Mouse (Mus musculus) G1E-ER4 (cell line): Measurements from ENCODE around the gene Apol7a. TPM values are rescaled to one million over a fixed set of nuclear protein-coding genes. Genes with fewer than 3 reads are reported as not detected.

Experiments used
- GATA1 ChIP-seq: IDR thresholded peaks from one replicate; pipeline ENCODE4 v1.8.0; 2012; ENCODE audit warnings: low read length, inconsistent platforms
- polyA plus RNA-seq: library from polyadenylated mRNA; stranded (reverse); fragments of >175 nt; gene quantifications from 2 replicates; pipeline ENCODE4 v1.2.3, GENCODE M21; 2012

Gene Apol7a
- polyA plus RNA-seq, 1 experiment: not detected

GRCm38 (mm10) chr15:77366706-77367484 lies 32.0 kb downstream of the Apol7a start:
- no peak for TF ChIP-seq GATA1

- TF ChIP-seq GATA1: no peak
These were observed 33.0 kb downstream of the Apol7a start for GRCm38 (mm10) chr15:77365700-77366570.

GRCm38 (mm10) chr15:77364026-77364425 lies 34.9 kb downstream of the Apol7a start:
- TF ChIP-seq GATA1: no peak

- TF ChIP-seq GATA1: no peak
These were observed 35.3 kb downstream of the Apol7a start for GRCm38 (mm10) chr15:77363578-77363977.

GRCm38 (mm10) chr15:77362952-77363351 lies 36.0 kb downstream of the Apol7a start:
- TF ChIP-seq GATA1: no peak

- TF ChIP-seq GATA1: no peak
These were observed 39.0 kb downstream of the Apol7a start for GRCm38 (mm10) chr15:77359905-77360304.

- TF ChIP-seq GATA1: no peak
These were observed 39.4 kb downstream of the Apol7a start for GRCm38 (mm10) chr15:77359486-77359885.

- TF ChIP-seq GATA1: no peak
These were observed 39.8 kb downstream of the Apol7a start for GRCm38 (mm10) chr15:77359084-77359483.

- TF ChIP-seq GATA1: no peak
These were observed 40.4 kb downstream of the Apol7a start for GRCm38 (mm10) chr15:77358320-77359040.

GRCm38 (mm10) chr15:77356248-77356810 lies 42.6 kb downstream of the Apol7a start:
- no peak for TF ChIP-seq GATA1

GRCm38 (mm10) chr15:77354848-77355551 lies 43.9 kb downstream of the Apol7a start:
- TF ChIP-seq GATA1: no peak

- no peak for TF ChIP-seq GATA1
These were observed 44.4 kb downstream of the Apol7a start for GRCm38 (mm10) chr15:77354496-77354847.

GRCm38 (mm10) chr15:77353764-77354163 lies 45.1 kb downstream of the Apol7a start:
- TF ChIP-seq GATA1: no peak

- TF ChIP-seq GATA1: no peak
These were observed 46.0 kb downstream of the Apol7a start for GRCm38 (mm10) chr15:77352863-77353262.

GRCm38 (mm10) chr15:77350117-77350516 lies 48.8 kb downstream of the Apol7a start:
- TF ChIP-seq GATA1: no peak
